Mouse (Mus musculus): Measurements from ENCODE around the gene Wfs1.
"Not testable (repeated sequence)": the region's sequence is repeated elsewhere in the genome, so short reads cannot be mapped to it uniquely, and the experiment has no call there.

Wfs1 gene

GRCm38 (mm10) chr5:36988781-36989624 lies at the start of gene Wfs1:
Gene Wfs1 (minus strand): TSS chr5:36989205.
- peak; percentile 95 for DNase-seq (ENCODE audit: low read depth)

- DNase-seq (ENCODE audit: low read depth) = peak; percentile 28
Observed at GRCm38 (mm10) chr5:37036884-37037283, 47.9 kb upstream of the Wfs1 start.

- no peak for DNase-seq (ENCODE audit: low read depth)
Observed at GRCm38 (mm10) chr5:37035896-37036295, 46.9 kb upstream of the Wfs1 start.

DNA sequence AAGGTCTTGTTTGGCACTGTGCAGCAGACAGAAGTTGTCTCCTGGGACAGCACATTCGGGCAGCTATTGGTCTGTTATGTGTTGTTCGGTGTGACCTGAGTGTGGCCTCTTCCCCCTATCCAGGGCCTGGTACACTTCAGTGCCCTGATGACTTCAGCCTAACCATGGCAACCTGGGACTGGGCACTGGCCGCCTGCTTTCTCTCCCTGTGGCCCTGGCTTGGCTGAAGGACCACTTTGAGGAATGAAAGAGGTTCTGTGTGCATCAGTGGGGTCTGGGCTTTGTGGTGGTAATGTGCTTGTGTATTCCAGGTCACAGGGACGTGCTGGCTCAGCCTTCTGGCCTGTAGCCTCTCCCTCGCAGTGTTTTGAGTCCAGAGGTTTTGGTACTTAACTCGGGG lies 46.2 kb upstream of the Wfs1 start:
- DNase-seq (ENCODE audit: low read depth) = no peak

DNA sequence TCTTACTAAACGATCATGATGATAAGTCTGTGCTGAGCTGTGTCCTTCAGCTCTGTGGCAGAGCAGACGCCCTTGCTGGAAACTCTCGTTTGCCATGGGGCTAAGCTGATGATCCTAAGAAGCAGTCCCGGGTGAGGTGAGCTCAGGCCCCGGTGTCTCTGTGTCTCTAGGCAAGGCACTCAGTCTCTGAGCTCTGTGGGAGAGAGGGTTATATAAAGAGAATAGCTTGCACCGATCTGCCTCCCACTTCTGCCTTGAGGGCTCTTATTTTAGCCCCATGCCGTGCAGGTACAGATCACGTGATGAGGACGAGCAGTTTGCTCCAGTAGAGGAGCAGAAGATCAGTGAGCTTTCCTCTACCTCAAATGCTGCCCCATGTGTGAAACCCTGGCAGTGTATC lies 41.7 kb upstream of the Wfs1 start:
- no peak for DNase-seq (ENCODE audit: low read depth)

DNA sequence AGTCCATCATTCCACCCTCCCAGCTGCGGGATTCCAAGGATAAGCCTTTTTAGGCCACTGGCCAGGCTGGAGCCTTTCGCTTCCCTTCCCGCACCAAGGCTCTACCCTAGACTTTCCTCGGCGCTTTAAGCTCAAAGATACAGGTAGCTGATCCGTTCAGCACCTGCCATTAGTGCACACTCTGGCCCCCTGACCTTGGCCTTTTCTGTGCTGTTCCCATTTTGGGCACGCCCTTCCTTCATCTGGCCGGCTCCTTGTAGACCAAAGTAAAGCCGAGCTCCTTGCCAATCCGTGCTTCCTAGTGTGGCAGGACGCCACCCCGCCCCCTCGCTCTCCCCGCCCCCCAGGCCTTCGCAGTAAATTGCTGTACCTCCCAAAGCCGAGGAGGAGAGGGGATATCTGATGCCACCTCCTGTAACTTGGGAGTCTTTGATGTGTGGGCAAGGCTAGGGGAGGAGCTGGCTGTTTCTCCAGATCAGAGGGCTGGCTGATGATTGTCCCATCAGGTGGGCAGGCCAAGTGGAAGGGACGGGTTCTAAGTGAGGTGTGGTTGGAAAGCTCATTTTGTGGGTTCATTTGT lies 40.4 kb upstream of the Wfs1 start:
- peak; percentile 18 for DNase-seq (ENCODE audit: low read depth)

DNA sequence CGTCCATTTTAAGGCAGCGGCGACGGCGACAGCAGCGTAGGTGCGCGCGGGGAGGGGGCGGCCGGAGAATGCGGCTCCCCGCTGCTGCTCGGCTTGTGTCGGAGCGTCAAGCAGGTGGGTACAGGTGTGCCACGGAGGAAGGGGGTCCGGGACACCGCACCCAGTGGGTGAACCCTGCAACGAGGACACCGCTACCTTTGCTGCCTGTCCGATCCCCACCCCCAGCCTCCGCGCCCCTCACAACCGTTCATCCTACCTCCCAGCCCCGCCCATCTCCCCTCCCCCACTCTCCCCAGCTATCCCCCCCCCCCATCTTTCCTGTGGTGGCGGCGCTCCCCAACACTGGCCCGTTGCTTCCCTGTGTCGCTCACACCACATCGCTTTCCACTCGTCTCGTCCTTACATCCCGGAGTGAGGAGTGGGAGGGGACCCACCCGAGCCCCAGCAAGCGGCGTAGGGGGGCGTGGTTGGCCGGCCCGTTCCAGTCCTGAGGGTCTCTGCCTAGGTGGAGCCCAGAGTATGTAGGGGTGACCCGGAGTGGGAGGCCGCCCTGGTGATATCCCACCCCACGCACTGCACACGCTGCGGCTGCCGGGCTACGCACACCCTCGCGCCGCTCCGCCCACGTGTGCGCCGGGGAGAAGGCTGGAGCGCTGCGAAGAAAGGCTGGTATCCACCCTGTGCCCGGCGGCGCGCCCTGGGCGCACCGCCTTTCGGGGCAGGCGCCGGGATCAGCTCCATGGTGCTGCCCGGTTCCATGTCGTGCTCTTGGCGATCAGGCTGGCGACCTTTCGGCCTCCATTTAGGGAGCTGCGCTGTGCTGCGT lies 39.7 kb upstream of the Wfs1 start:
- peak; percentile 60 for DNase-seq (ENCODE audit: low read depth)

- peak; percentile 51 for DNase-seq (ENCODE audit: low read depth)
Observed at GRCm38 (mm10) chr5:37028104-37028485, 39.1 kb upstream of the Wfs1 start.

GRCm38 (mm10) chr5:37027701-37028100 lies 38.7 kb upstream of the Wfs1 start:
- DNase-seq (ENCODE audit: low read depth) = no peak

DNA sequence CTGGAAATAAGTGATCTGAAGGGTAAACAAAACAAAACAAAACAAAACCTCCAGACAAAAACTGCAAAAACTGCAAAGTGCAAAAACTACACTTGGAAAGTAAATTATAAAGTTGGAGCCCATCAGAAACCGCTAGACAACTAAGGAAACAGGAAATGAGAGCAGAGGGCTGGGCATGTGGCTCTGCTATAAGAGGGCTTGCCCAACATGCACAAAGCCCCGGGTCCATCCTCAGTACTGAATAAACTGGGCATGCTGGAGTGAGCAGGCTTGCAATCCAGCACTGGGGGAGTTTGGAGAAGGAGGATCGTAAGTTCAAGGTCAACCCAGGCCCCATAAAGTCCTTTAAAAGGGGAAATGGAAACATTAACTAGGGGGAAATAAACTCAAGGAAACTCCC lies 28.2 kb upstream of the Wfs1 start:
- no peak for DNase-seq (ENCODE audit: low read depth)

DNA sequence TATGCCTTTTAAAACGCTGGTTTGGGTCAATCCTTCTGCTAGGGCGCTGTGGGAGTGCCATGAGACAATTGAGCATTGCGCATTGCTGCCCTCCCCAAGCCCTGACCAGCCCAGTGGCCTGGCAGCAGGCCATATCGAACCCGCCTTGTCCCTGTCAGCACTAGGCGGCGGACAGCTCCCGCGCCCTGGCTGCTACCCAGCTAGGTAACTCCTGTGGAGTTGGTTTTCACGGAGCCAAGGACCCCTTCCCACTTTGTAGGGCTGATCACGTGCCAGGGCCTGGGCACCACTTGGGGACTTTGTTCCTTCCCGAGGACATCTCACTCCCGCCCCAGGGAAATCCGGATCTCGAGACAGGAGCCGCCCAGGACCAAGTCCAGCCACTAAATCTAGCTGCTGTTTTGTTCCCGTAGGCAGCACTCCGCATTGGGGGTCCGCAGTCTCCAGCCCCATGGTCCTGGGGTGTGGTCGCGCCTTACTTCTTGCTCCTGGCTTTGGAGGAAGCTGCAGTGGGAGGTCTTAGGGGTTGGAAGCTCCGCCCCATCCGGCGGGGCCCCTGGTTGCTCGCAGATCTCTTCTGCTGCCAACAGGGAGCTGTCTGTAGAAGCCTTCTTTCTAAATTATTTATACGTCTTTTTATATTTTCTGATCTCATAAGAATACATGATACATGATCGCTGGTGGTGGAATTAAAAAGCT lies 26.8 kb upstream of the Wfs1 start:
- no peak for DNase-seq (ENCODE audit: low read depth)

- DNase-seq (ENCODE audit: low read depth) = no peak
Observed at GRCm38 (mm10) chr5:37010666-37011317, 21.8 kb upstream of the Wfs1 start.

DNA sequence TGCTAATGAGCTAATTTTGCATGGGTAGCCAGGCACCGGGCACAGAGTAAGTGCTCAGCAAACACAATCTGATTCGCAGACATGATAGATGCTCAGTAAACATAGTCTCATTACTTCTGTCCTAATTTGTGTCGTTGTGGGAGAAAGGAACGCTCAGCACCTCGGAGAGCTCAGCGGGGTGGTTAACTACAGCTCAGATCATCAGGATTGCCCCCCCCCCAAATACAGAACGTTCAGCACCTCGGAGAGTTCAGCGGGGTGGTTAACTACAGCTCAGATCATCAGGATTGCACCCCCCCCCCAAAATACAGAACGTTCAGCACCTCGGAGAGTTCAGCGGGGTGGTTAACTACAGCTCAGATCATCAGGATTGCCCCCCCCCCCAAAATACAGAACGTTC lies 20.8 kb upstream of the Wfs1 start:
- DNase-seq (ENCODE audit: low read depth) = not testable (repeated sequence)

GRCm38 (mm10) chr5:37002001-37002400 lies 13.0 kb upstream of the Wfs1 start:
- peak; percentile 83 for DNase-seq (ENCODE audit: low read depth)

DNA sequence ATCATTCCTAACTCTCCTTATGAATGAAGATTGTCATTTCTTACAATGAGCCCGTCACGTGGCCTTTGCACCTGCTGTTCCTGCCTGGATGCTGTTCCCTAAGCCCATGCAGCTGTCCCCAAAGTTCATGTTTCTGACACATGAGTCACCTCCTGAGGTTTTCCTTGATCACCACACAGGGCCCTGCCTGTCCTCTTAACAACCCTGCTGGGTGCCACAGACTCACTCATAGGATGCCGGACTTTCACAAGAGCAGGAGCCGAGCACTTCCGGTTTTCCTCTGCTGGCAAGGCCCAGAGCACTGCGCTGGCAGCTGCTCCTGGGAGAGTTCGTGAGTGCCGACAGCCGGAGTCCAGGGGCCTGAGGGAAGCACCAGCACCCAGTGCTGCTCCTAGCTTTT lies 12.0 kb upstream of the Wfs1 start:
- no peak for DNase-seq (ENCODE audit: low read depth)

DNA sequence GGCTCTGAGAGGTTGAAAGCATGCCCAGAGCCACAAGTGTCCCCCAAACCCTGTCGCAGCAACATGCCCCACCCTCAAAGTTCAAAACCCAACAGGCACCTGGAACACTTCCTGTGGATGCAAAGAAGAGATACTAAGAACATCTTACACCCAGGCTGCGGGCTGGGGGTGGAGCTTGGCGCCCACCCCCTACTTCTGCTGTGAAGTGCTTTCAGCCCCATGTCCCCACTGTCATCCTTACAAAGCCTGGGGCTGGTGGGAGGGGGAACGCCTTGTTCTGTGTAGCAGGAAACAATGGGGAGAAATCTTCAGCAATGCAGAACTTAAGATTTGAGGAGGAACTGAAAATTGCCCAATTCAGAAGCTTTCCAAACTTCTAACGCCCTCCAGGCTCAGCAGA lies 9.0 kb upstream of the Wfs1 start:
- peak; percentile 48 for DNase-seq (ENCODE audit: low read depth)

DNA sequence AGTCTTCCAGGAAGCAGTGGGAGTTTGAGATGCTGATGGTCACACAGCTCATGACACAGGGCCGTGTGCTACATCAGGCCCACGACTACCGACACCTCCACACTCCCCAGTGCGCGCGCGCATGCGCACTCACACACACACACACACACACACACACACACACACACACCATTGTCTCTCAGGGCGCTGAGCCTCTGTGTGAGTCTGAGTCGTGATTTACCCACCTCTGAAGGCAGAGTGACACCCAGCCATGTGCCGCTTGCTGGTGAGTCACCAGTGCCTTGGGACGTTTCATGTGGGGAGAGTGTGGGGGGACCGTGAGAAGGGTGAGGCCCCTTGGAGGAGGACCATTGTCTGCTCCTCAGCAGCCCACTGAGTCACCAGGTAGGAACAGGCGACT lies 7.4 kb upstream of the Wfs1 start:
- DNase-seq (ENCODE audit: low read depth) = peak; percentile 51

GRCm38 (mm10) chr5:36990631-36991350 lies 1.8 kb upstream of the Wfs1 start:
- no peak for DNase-seq (ENCODE audit: low read depth)

DNA sequence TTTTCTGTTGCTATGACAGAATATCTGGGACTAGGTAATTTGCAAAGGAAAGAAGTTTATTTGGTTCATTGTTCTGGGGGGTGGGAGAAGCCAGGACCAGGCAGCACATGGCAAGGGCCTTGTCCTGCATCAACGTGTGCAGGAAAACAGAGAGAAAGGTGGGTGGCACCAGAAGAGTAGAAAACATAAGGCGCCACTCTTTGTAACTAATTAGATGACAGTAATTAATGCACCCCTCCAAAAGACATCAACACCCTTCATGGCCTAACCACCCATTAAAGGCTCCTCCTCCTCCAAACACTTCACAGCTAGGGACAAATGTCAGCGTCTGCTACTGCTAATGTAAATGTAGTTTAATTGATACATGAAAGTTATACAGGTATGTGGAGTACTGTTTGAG lies 1.2 kb upstream of the Wfs1 start:
- DNase-seq (ENCODE audit: low read depth) = no peak

GRCm38 (mm10) chr5:36989625-36989977 lies 596 bp upstream of the Wfs1 start:
- DNase-seq (ENCODE audit: low read depth) = no peak

GRCm38 (mm10) chr5:36988124-36988780 lies 753 bp downstream of the Wfs1 start:
- no peak for DNase-seq (ENCODE audit: low read depth)
